In genomic region chr5:135672509-135672908, GRCm38 (mm10) we compare ENCODE assay signal across 20 mouse cellular contexts. TPM values are rescaled to one million over a fixed set of nuclear protein-coding genes. Genes with fewer than 3 reads are reported as not detected.
DNase-seq lines count a peak whose midpoint lies in the region; ATAC-seq lines count a peak whose summit lies in the region.
"Had no signal": no experiment of that assay in that cellular context is flagged by ENCODE, and none has a peak within 500 bp of the region (broad histone marks: within the 10 kb centered on the region; RNA-seq: fewer than 3 reads in every experiment).

No protein-coding gene starts in this region.

- H3K9ac ChIP-seq in hindbrain, embryonic 14.5 days, result no peak overlapping the region
- no peak overlapping the region for H3K9ac ChIP-seq in midbrain, embryonic 12.5 days (replicated peaks)
- H3K9ac ChIP-seq in midbrain, embryonic 11.5 days (ENCODE audit: low read length), result no peak overlapping the region
- H3K9ac ChIP-seq in stomach, embryonic 16.5 days (ENCODE audit: low read length), result peak overlapping the region; percentile 16; the same call in 1 of the 2 replicates
- H3K9ac ChIP-seq: heart, embryonic 12.5 days; liver, postnatal 0 days had no signal

- no peak overlapping the region for H3K4me2 ChIP-seq in hindbrain, embryonic 14.5 days (replicated peaks)
- H3K4me2 ChIP-seq in midbrain, embryonic 12.5 days (replicated peaks), result no peak overlapping the region
- H3K4me2 ChIP-seq in midbrain, embryonic 11.5 days, result no peak overlapping the region
- H3K4me2 ChIP-seq in stomach, embryonic 16.5 days (ENCODE audit: low read depth, low read length), result no peak overlapping the region
- H3K4me2 ChIP-seq: heart, embryonic 12.5 days had no signal

- no peak overlapping the region for H3K4me3 ChIP-seq in hindbrain, embryonic 10.5 days
- no peak overlapping the region for H3K4me3 ChIP-seq in hindbrain, embryonic 14.5 days (replicated peaks; ENCODE audit: low read length)
- H3K4me3 ChIP-seq in midbrain, embryonic 12.5 days, result no peak overlapping the region
- no peak overlapping the region for H3K4me3 ChIP-seq in midbrain, embryonic 11.5 days (ENCODE audit: low read depth, low read length)
- H3K4me3 ChIP-seq in stomach, embryonic 16.5 days (replicated peaks; ENCODE audit: low read length), result no peak overlapping the region
- H3K4me3 ChIP-seq: heart, embryonic 12.5 days; limb, embryonic 10.5 days; megakaryocyte, embryonic 14.5 days had no signal

- H3K27me3 ChIP-seq in hindbrain, embryonic 10.5 days (ENCODE audit: insufficient read depth, poor library complexity, severe bottlenecking), result 0 out of 2 replicates have a peak, but pooled peaks cover 4% of the 10 kb centered on the region
- H3K27me3 ChIP-seq in hindbrain, embryonic 14.5 days (ENCODE audit: control insufficient read depth, insufficient read depth, low read length), result no peaks in the 10 kb centered on the region
- 0 out of 2 replicates have a peak, but pooled peaks cover 6% of the 10 kb centered on the region for H3K27me3 ChIP-seq in midbrain, embryonic 12.5 days
- H3K27me3 ChIP-seq in midbrain, embryonic 11.5 days (ENCODE audit: control insufficient read depth, insufficient read depth, low read length), result no peaks in the 10 kb centered on the region; the same call in 1 of the 2 replicates
- no peaks in the 10 kb centered on the region for H3K27me3 ChIP-seq in stomach, embryonic 16.5 days (ENCODE audit: control insufficient read depth, insufficient read depth, low read length)
- H3K27me3 ChIP-seq: CH12.LX, Patski had no signal

- DNase-seq in hindbrain, embryonic 10.5 days (ENCODE audit: low spot score), result no peak
- DNase-seq in hindbrain, embryonic 14.5 days (ENCODE audit: low spot score), result no peak
- DNase-seq in kidney, postnatal 10 days, result peak; percentile 47
- DNase-seq in kidney, postnatal 25 days, result no peak
- DNase-seq in midbrain, embryonic 11.5 days (ENCODE audit: low spot score, missing footprints), result no peak
- no peak for DNase-seq in gastrocnemius, postnatal 10 days
- DNase-seq: adrenal gland, adult 2 months; cerebellum, adult 11 months; cerebellum, adult 9-11 months; liver; liver, postnatal 0 days had no signal

- peak overlapping the region; percentile 62 for H3K27ac ChIP-seq in hindbrain, embryonic 10.5 days
- no peak overlapping the region for H3K27ac ChIP-seq in hindbrain, embryonic 14.5 days
- 0 out of 2 replicates have a peak overlapping the region, but pooled peaks have one; percentile 20 for H3K27ac ChIP-seq in midbrain, embryonic 12.5 days (replicated peaks)
- H3K27ac ChIP-seq in midbrain, embryonic 11.5 days (ENCODE audit: low read depth, low read length), result no peak overlapping the region; the same call in 1 of the 2 replicates
- peak overlapping the region; percentile 46 for H3K27ac ChIP-seq in stomach, embryonic 16.5 days (ENCODE audit: low read length)
- H3K27ac ChIP-seq: limb, embryonic 10.5 days had no signal

- no peaks in the 10 kb centered on the region for H3K9me3 ChIP-seq in hindbrain, embryonic 10.5 days
- no peaks in the 10 kb centered on the region for H3K9me3 ChIP-seq in hindbrain, embryonic 14.5 days (ENCODE audit: control insufficient read depth, low read length)
- no peaks in the 10 kb centered on the region for H3K9me3 ChIP-seq in midbrain, embryonic 12.5 days
- H3K9me3 ChIP-seq in midbrain, embryonic 11.5 days (ENCODE audit: control insufficient read depth, low read length), result no peaks in the 10 kb centered on the region
- H3K9me3 ChIP-seq in stomach, embryonic 16.5 days (replicated peaks; ENCODE audit: control insufficient read depth, low read length), result no peaks in the 10 kb centered on the region
- H3K9me3 ChIP-seq: G1E; heart, embryonic 12.5 days; limb, embryonic 10.5 days had no signal

- no peaks in the 10 kb centered on the region for H3K36me3 ChIP-seq in hindbrain, embryonic 10.5 days
- no peaks in the 10 kb centered on the region for H3K36me3 ChIP-seq in hindbrain, embryonic 14.5 days (replicated peaks; ENCODE audit: control insufficient read depth, insufficient read depth)
- H3K36me3 ChIP-seq in midbrain, embryonic 12.5 days, result no peaks in the 10 kb centered on the region
- no peaks in the 10 kb centered on the region for H3K36me3 ChIP-seq in midbrain, embryonic 11.5 days (ENCODE audit: control insufficient read depth, insufficient read depth, low read length)
- H3K36me3 ChIP-seq in stomach, embryonic 16.5 days (ENCODE audit: control insufficient read depth, insufficient read depth, low read length), result no peaks in the 10 kb centered on the region
- H3K36me3 ChIP-seq: G1E; heart, embryonic 12.5 days; limb, embryonic 10.5 days had no signal

- peaks cover 56% of the 10 kb centered on the region for H3K4me1 ChIP-seq in hindbrain, embryonic 10.5 days (replicated peaks)
- H3K4me1 ChIP-seq in hindbrain, embryonic 14.5 days (replicated peaks; ENCODE audit: control insufficient read depth, insufficient read depth, low read length), result peaks cover 23% of the 10 kb centered on the region
- H3K4me1 ChIP-seq in midbrain, embryonic 12.5 days, result peaks cover 36% of the 10 kb centered on the region
- H3K4me1 ChIP-seq in midbrain, embryonic 11.5 days (ENCODE audit: control insufficient read depth, insufficient read depth, low read length), result peaks cover 19% of the 10 kb centered on the region
- peaks cover 27% of the 10 kb centered on the region for H3K4me1 ChIP-seq in stomach, embryonic 16.5 days (ENCODE audit: control insufficient read depth, insufficient read depth, low read length)

- 65% methylated on average over 4 of the region's 4 CpGs for WGBS in hindbrain, embryonic 10.5 days
- 60% methylated on average over 4 of the region's 4 CpGs for WGBS in hindbrain, embryonic 14.5 days
- 59% methylated on average over 4 of the region's 4 CpGs for WGBS in midbrain, embryonic 12.5 days
- 75% methylated on average over 4 of the region's 4 CpGs for WGBS in midbrain, embryonic 11.5 days
- 70% methylated on average over 4 of the region's 4 CpGs for WGBS in stomach, embryonic 16.5 days

- ATAC-seq in hindbrain, embryonic 14.5 days (ENCODE audit: low FRiP score), result no peak
- ATAC-seq in midbrain, embryonic 12.5 days (ENCODE audit: low FRiP score, low read depth), result no peak
- no peak for ATAC-seq in midbrain, embryonic 11.5 days (ENCODE audit: low FRiP score)
- ATAC-seq in stomach, embryonic 16.5 days (ENCODE audit: insufficient read depth, low FRiP score), result no peak
- ATAC-seq: inflammation-experienced regulatory T-cells, adult 6 months; liver, postnatal 0 days; Patski had no signal

RNA-seq across cellular contexts. Expression of gene Por, which starts 2.7 kb away (rescaled TPM):
- 105 and 106 TPM in 2 replicates for polyA plus RNA-seq in hindbrain, embryonic 10.5 days (2016; fragmentation: Nextera tagmentation; extraction: Ambion mirVana)
- 79.7 and 84.1 TPM in 2 replicates for polyA plus RNA-seq in hindbrain, embryonic 14.5 days (2014; fragmentation: Nextera tagmentation; extraction: Ambion mirVana)
- 141 and 145 TPM in 2 replicates for polyA plus RNA-seq in midbrain, embryonic 12.5 days (2016; fragmentation: Nextera tagmentation; extraction: Ambion mirVana)
- 79.9 and 95.4 TPM in 2 replicates for polyA plus RNA-seq in midbrain, embryonic 11.5 days (2014; fragmentation: Nextera tagmentation; extraction: Ambion mirVana)
- polyA plus RNA-seq in stomach, embryonic 16.5 days (2015; fragmentation: Nextera tagmentation; extraction: Ambion mirVana), result 136 and 177 TPM in 2 replicates
- total RNA-seq in gastrocnemius, postnatal 10 days (2021), result 10 to 100 TPM; 23.2 to 26.6 TPM

RNA-seq across cellular contexts. Expression of gene Rhbdd2, which starts 40.1 kb away (rescaled TPM):
- 54.9 and 65.6 TPM in 2 replicates for polyA plus RNA-seq in hindbrain, embryonic 10.5 days (2016; fragmentation: Nextera tagmentation; extraction: Ambion mirVana)
- 103 and 104 TPM in 2 replicates for polyA plus RNA-seq in hindbrain, embryonic 14.5 days (2014; fragmentation: Nextera tagmentation; extraction: Ambion mirVana)
- polyA plus RNA-seq in midbrain, embryonic 12.5 days (2016; fragmentation: Nextera tagmentation; extraction: Ambion mirVana), result 60.2 and 64.6 TPM in 2 replicates
- 55.5 and 58.5 TPM in 2 replicates for polyA plus RNA-seq in midbrain, embryonic 11.5 days (2014; fragmentation: Nextera tagmentation; extraction: Ambion mirVana)
- 41.3 and 46.0 TPM in 2 replicates for polyA plus RNA-seq in stomach, embryonic 16.5 days (2015; fragmentation: Nextera tagmentation; extraction: Ambion mirVana)
- total RNA-seq in gastrocnemius, postnatal 10 days (2021), result 10 to 100 TPM; 10.1 to 11.3 TPM

Comparison
In these comparisons a context has a peak if more than half of its experiments do, and no peak if none do; other contexts are left out.
1. H3K27ac ChIP-seq: peak in hindbrain, embryonic 10.5 days (single experiment), midbrain, embryonic 12.5 days (single experiment) and stomach, embryonic 16.5 days (single experiment); none in hindbrain, embryonic 14.5 days (single experiment) and midbrain, embryonic 11.5 days (single experiment).